Mouse (Mus musculus) cerebellum, adult 11-12 months (tissue): Measurements from ENCODE around the gene Tmbim4.

Experiments used
- DNase-seq: peaks from one replicate; pipeline ENCODE4 v3.0.0; 2022

The Tmbim4 gene

DNA sequence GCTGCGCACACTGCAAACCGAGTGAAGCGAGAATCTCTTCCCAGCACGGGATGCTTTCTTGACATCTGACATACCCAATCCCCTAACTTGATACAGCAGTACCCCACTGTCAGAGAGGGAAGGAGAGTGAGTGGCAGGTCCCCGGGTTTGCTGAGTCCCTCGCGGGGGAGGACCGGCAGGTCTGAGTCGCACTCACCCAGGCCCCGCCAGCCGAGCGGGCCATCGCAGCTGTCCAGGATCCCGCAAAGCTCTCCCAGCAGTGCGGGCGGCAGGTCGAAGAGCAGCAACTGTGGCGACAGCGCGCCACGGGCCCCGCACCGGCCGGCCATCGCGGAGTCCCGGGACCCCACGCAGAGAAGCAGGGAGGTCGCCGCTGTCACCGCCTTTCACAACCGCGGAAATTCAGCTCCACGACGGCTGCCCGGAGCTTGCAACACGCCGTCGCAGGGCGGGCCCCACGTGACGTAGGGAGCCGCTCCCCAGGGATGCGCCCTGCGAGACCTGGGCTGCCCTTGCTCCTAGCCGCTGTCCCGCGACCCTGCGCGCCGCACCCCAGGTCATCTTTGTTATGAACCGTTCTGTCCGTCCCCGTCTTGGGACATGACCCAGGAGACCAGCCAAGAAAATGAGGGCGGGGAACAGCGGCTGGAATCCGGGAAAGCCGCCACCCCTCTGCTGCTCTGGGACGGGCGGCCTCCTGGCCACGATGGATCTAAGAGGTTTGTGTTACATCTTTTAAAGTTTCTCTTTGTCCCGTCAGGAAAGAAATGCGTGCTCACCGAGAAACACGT is at the start of gene Tmbim4:
Tmbim4 (plus strand) TSS at position 460 of the 791 bp plus-strand sequence.
- DNase-seq: no peak

GRCm38 (mm10) chr10:120151672-120152071 is 49.7 kb upstream of the Tmbim4 start:
- no peak for DNase-seq

DNA sequence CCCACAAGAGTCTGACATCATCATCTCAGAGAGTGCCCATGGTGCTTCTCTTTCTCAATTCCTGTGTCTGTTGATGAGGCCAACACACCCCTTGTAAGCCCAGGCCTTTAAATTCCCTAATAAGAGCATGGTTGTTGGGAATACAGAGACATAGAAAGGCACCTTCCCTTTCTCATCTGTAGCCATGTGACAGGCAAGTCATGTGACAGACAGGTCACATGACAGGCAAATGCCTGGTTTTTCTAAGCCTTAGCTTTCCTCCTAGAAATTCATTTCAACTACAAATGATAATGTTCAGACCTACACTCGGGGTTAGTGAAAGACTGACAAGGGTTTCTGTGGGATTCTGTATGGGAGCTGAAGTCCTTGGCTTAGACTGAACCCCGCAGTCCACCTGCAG is 47.5 kb upstream of the Tmbim4 start:
- DNase-seq: no peak

GRCm38 (mm10) chr10:120160533-120160932 is 40.9 kb upstream of the Tmbim4 start:
- no peak for DNase-seq

DNA sequence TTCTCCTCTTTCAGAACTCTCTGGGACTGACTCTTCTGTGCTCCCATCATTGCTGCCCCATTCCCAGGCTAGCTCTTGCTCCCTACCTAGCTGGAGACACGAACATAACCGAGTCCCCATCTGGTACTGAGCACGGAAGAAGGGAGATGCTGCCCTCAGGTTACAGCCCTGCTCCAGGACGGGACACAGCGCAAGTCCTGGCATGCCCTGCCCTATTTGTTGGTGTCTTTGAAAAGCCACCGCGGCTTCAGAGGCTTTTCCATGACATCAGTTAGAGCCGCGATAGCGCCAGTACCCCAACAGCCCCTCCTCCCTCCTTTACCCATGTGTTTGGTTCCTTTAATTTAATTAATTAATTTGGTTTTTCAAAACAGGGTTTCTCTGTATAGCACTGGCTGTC is 38.5 kb upstream of the Tmbim4 start:
- DNase-seq: no peak

GRCm38 (mm10) chr10:120163490-120163889 is 37.9 kb upstream of the Tmbim4 start:
- DNase-seq: no peak

GRCm38 (mm10) chr10:120164931-120165792 is 36.2 kb upstream of the Tmbim4 start:
- DNase-seq: no peak

GRCm38 (mm10) chr10:120165793-120166503 is 35.4 kb upstream of the Tmbim4 start:
- DNase-seq: no peak

GRCm38 (mm10) chr10:120168070-120168469 is 33.3 kb upstream of the Tmbim4 start:
- DNase-seq: no peak

- DNase-seq: no peak
Measured at GRCm38 (mm10) chr10:120169064-120169463, 32.3 kb upstream of the Tmbim4 start.

DNA sequence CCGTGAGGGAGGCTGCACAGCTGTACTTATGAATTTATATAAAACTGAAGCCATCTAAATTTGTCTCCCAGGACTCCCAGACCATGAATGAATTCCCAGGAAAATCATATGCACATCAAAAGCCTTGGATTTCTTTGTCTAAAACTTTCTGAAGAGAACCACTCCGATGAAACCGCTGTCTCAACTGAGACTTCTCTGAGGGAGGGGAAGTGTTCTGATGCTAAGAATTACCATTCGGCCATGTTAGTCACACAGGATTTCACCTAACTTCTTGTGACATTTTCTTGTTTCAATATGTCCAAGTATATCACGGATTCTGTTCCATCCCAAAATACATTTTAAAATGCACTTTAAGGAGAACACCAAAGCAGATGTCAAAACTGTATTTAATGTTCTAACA is 31.5 kb upstream of the Tmbim4 start:
- DNase-seq: no peak

GRCm38 (mm10) chr10:120170277-120170676 is 31.1 kb upstream of the Tmbim4 start:
- DNase-seq: no peak

- no peak for DNase-seq
Measured at GRCm38 (mm10) chr10:120171340-120171739, 30.1 kb upstream of the Tmbim4 start.

GRCm38 (mm10) chr10:120174192-120174705 is 27.1 kb upstream of the Tmbim4 start:
- no peak for DNase-seq

DNA sequence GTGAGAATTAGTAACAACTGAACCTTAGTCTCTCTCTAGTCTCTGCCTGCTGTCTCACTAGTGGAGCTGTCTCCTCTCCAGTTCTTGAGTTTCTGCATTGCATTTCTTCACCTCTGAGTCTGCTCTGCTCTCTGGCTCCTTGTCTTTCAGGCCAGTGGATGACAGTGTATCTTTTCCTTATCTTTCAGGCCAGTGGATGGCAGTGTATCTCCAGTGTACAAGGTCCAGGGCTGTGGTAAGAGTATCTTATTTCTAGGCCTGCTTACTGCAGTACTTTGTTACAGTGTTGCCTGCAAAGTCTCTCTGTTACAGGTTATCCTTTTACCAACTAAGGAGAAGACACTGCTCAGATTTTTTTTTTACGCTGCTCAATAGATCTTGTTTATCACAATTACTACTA is 18.5 kb upstream of the Tmbim4 start:
- no peak for DNase-seq

DNA sequence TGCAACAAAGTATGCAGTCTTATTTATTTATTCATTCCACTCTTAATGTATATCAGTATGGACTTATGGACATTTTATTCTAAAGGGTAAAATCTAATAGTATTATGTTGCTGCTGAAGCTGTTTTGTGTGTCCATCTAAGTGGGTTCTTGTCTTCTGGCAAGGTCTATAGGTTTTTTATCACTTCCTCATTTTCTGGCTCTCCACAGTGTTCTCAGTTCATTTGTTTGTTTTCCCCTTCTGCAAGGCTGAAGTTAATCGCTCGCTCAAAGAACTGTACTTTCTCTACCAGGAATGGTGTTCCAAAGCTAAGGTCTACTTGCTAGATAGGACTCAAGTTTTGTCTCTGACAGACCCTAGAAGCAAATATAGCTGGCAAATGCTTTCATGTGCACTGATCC is 18.0 kb upstream of the Tmbim4 start:
- DNase-seq: no peak

DNA sequence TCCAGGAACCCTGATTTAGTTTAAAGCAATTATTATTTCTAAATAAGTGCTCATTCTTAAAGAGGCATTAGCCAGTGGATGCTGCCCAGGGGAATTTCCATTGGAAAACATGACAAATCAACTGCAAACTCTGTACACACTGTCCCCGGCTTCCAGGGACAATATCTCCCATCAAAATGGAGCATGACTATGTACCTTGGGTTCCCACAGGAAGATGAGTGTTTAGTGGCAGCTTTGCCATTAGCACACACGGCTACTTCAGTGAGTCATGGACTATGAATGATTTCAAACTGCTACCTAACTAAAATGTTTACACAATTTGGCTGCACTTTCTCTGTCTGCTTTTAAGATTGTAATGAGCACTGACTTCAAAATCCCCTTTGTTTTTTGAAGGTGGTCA is 12.9 kb upstream of the Tmbim4 start:
- no peak for DNase-seq

GRCm38 (mm10) chr10:120189276-120189675 is 12.1 kb upstream of the Tmbim4 start:
- DNase-seq: no peak

DNA sequence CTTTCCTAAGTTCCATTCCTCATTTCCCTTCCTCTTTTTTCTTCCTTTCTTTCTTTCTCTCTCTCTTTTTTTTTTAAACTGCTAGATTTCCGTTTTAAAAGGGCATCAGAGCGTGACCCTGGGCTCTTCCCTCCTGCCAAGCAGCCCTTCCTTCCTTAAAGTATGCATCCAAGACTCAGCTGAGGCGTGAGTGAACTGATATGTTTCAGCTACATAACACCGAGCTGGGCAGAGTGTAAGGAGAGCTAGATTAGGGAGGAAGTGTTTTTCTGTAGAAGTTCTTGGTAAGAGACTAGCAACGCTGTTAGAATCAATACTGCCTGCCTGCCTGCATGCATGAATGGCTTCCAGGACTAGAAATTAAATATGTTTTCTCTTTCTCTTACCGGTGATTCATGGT is 11.6 kb upstream of the Tmbim4 start:
- no peak for DNase-seq

GRCm38 (mm10) chr10:120191165-120191564 is 10.2 kb upstream of the Tmbim4 start:
- DNase-seq: no peak

DNA sequence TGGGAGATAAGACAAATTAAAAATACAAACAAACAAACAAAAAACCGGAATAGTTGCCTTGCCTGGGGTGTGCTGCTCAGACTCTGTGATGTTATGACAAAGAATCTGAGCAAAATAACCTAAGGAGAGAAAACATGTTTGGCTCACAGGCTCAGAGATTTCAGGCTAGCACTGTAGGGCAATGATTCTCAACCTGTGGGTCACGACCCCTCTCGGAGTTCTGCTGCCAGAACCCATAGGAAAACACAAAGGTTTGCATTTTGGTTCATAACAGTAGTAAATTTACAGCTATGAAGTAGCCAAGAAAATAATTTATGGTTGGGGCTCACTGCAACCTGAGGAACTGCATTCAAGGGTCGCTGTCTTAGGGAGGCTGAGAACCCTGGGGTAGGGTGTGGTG is 9.1 kb upstream of the Tmbim4 start:
- DNase-seq: no peak

DNA sequence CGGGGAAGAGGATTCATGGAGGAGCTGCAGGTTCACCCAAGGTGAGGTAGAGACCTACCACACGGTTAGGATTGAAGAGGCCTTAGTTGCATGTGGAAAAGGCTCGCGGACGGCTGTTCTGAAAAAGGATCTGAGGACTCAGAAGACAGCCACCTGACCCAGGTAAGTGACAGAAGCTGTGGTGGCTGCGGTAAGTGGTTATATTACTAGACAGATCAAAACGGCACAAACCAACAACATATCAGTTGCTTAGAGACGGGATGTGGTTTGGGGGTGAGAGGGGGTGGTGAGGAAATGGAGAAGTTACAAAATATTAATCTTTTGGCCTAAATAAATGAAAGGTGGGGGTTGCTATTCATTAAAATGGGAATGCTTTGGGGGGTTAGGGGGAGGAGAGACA is 8.1 kb upstream of the Tmbim4 start:
- no peak for DNase-seq
